Mouse (Mus musculus): ENCODE results near the gene Filip1. TPM values are rescaled to one million over a fixed set of nuclear protein-coding genes. Genes with fewer than 3 reads are reported as not detected.

Filip1 gene
- polyA plus RNA-seq, 1 experiment from 2014 or later: 5.9 TPM

- no peaks in the 10 kb centered on the region for H3K36me3 ChIP-seq (ENCODE audit: insufficient read depth, low read length)
- no peak overlapping the region for H3K4me3 ChIP-seq (replicated peaks; ENCODE audit: low read depth, low read length)
- no peak for ATAC-seq (replicated peaks; ENCODE audit: low FRiP score, low read depth)
- no peaks in the 10 kb centered on the region for H3K4me1 ChIP-seq (replicated peaks; ENCODE audit: insufficient read depth, low read length)
- no peak overlapping the region for H3K4me2 ChIP-seq (ENCODE audit: low read length)
- DNase-seq (ENCODE audit: low spot score): no peak
- 77% methylated on average over 1 of the region's 1 CpGs for WGBS
- H3K27ac ChIP-seq: no peak overlapping the region
- no peaks in the 10 kb centered on the region for H3K27me3 ChIP-seq (ENCODE audit: insufficient read depth, low read length)
- TF ChIP-seq CTCF (IDR thresholded peaks at IDR 0.05; ENCODE audit: low read depth): no peak
- no peaks in the 10 kb centered on the region for H3K9me3 ChIP-seq (replicated peaks; ENCODE audit: low read length)
- H3K9ac ChIP-seq (ENCODE audit: low read depth, low read length): no peak overlapping the region
Measured at GRCm38 (mm10) chr9:79989703-79990102, 22.9 kb downstream of the Filip1 start.

DNA sequence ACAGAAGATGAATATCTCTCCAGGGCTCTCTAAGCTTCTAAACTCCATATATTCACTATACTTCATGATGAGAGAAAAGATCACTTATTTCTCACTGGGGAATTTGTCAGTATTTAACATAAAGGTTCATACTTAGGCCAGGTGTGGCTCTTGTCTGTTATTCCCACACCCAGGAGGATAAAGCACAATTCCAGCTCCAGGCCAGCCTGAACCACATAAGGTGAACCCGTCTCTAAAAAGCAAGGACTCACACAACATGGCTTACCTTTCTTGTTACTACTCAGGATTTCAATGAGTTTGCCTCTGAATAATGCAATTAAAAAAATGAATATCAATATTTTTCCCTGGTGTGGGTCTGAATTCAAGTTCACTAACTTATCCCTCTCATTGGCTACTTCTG is 23.6 kb downstream of the Filip1 start:
- TF ChIP-seq CTCF (IDR thresholded peaks at IDR 0.05; ENCODE audit: low read depth): no peak
- Histone ChIP-seq H3K27ac (no peak overlapping the region), H3K4me2 (ENCODE audit: low read length) (no peak overlapping the region), H3K27me3 (ENCODE audit: insufficient read depth, low read length) (no peaks in the 10 kb centered on the region), H3K36me3 (ENCODE audit: insufficient read depth, low read length) (no peaks in the 10 kb centered on the region), H3K4me3 (replicated peaks; ENCODE audit: low read depth, low read length) (no peak overlapping the region), H3K9ac (ENCODE audit: low read depth, low read length) (no peak overlapping the region), H3K9me3 (replicated peaks; ENCODE audit: low read length) (no peaks in the 10 kb centered on the region), H3K4me1 (replicated peaks; ENCODE audit: insufficient read depth, low read length) (no peaks in the 10 kb centered on the region)
- no peak for DNase-seq (ENCODE audit: low spot score)
- WGBS: 91% methylated on average over 1 of the region's 1 CpGs
- ATAC-seq (replicated peaks; ENCODE audit: low FRiP score, low read depth): no peak

DNA sequence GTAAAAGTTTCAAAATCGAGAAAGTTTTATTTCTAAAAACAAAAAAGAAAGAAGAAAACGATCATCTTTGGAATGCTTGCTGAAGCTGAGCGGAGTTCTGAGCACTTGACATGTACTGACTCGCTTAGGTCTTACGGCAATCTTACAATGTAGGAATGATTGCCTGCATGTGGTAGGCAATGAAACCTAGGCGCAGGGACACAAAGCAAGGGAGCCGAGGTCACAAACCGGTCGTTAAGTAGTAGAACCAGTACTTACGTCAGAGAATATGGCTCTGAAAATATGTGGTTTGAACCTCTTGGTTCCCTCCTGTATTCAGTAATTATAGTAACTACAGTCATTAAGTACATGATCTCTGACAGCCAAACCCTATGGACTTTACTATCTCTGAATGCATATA is 29.4 kb downstream of the Filip1 start:
- ATAC-seq (replicated peaks; ENCODE audit: low FRiP score, low read depth) (no peak), DNase-seq (ENCODE audit: low spot score) (no peak)
- TF ChIP-seq CTCF (IDR thresholded peaks at IDR 0.05; ENCODE audit: low read depth): no peak
- H3K4me2 ChIP-seq (ENCODE audit: low read length): no peak overlapping the region
- WGBS: 85% methylated on average over 10 of the region's 10 CpGs
- no peaks in the 10 kb centered on the region for H3K9me3 ChIP-seq (replicated peaks; ENCODE audit: low read length)
- no peak overlapping the region for H3K9ac ChIP-seq (ENCODE audit: low read depth, low read length)
- no peaks in the 10 kb centered on the region for H3K27me3 ChIP-seq (ENCODE audit: insufficient read depth, low read length)
- H3K36me3 ChIP-seq (ENCODE audit: insufficient read depth, low read length): no peaks in the 10 kb centered on the region
- H3K4me1 ChIP-seq (replicated peaks; ENCODE audit: insufficient read depth, low read length): no peaks in the 10 kb centered on the region
- no peak overlapping the region for H3K4me3 ChIP-seq (replicated peaks; ENCODE audit: low read depth, low read length)
- H3K27ac ChIP-seq: no peak overlapping the region

DNA sequence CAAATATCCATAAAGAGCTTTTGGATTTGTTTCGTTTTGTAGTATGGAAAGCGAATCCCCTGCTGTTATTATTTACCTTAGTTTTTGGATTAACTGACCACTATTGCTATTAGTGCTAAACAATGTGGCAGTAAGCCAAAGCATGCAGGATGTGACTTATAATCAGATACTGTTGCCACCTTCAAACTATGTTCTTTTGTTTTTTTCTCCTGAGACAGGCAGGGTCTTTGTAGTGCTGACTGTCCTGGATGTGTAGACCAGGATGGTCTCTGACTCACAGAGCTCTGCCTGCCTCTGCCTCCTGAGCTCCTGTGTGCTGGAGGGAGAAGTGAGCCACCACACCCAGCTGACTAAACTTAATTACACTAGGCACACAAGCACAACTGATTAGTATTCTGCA is 33.4 kb downstream of the Filip1 start:
- no peak for ATAC-seq (replicated peaks; ENCODE audit: low FRiP score, low read depth)
- no peak overlapping the region for H3K9ac ChIP-seq (ENCODE audit: low read depth, low read length)
- no peak overlapping the region for H3K4me2 ChIP-seq (ENCODE audit: low read length)
- TF ChIP-seq CTCF (IDR thresholded peaks at IDR 0.05; ENCODE audit: low read depth): no peak
- no peaks in the 10 kb centered on the region for H3K27me3 ChIP-seq (ENCODE audit: insufficient read depth, low read length)
- H3K4me1 ChIP-seq (replicated peaks; ENCODE audit: insufficient read depth, low read length): no peaks in the 10 kb centered on the region
- no peak overlapping the region for H3K27ac ChIP-seq
- DNase-seq (ENCODE audit: low spot score): no peak
- 89% methylated on average over 2 of the region's 2 CpGs for WGBS
- H3K9me3 ChIP-seq (replicated peaks; ENCODE audit: low read length): no peaks in the 10 kb centered on the region
- H3K36me3 ChIP-seq (ENCODE audit: insufficient read depth, low read length): no peaks in the 10 kb centered on the region
- H3K4me3 ChIP-seq (replicated peaks; ENCODE audit: low read depth, low read length): no peak overlapping the region

GRCm38 (mm10) chr9:79978228-79979024 is 34.2 kb downstream of the Filip1 start:
- no peak for DNase-seq (ENCODE audit: low spot score)
- peak overlapping the region; percentile 33; the same call in 1 of the 2 replicates for H3K4me3 ChIP-seq (replicated peaks; ENCODE audit: low read depth, low read length)
- peak overlapping the region; percentile 58 for H3K27ac ChIP-seq
- no peaks in the 10 kb centered on the region for H3K27me3 ChIP-seq (ENCODE audit: insufficient read depth, low read length)
- no peak for TF ChIP-seq CTCF (IDR thresholded peaks at IDR 0.05; ENCODE audit: low read depth)
- H3K9me3 ChIP-seq (replicated peaks; ENCODE audit: low read length): no peaks in the 10 kb centered on the region
- WGBS: 60% methylated on average over 12 of the region's 12 CpGs
- H3K4me2 ChIP-seq (ENCODE audit: low read length): peak overlapping the region; percentile 61
- H3K36me3 ChIP-seq (ENCODE audit: insufficient read depth, low read length): no peaks in the 10 kb centered on the region
- no peak for ATAC-seq (replicated peaks; ENCODE audit: low FRiP score, low read depth)
- H3K4me1 ChIP-seq (replicated peaks; ENCODE audit: insufficient read depth, low read length): no peaks in the 10 kb centered on the region
- no peak overlapping the region for H3K9ac ChIP-seq (ENCODE audit: low read depth, low read length)

- Histone ChIP-seq H3K4me2 (ENCODE audit: low read length) (peak overlapping the region; percentile 61), H3K4me3 (replicated peaks; ENCODE audit: low read depth, low read length) (peak overlapping the region; percentile 33), H3K4me1 (replicated peaks; ENCODE audit: insufficient read depth, low read length) (no peaks in the 10 kb centered on the region), H3K9ac (ENCODE audit: low read depth, low read length) (peak overlapping the region; percentile 41; the same call in 1 of the 2 replicates), H3K36me3 (ENCODE audit: insufficient read depth, low read length) (no peaks in the 10 kb centered on the region), H3K27ac (peak overlapping the region; percentile 58), H3K27me3 (ENCODE audit: insufficient read depth, low read length) (no peaks in the 10 kb centered on the region), H3K9me3 (replicated peaks; ENCODE audit: low read length) (no peaks in the 10 kb centered on the region)
- no peak for TF ChIP-seq CTCF (IDR thresholded peaks at IDR 0.05; ENCODE audit: low read depth)
- 2% methylated on average over 13 of the region's 13 CpGs for WGBS
- DNase-seq (ENCODE audit: low spot score): peak; percentile 76
- peak; percentile 59; the same call in 1 of the 2 replicates for ATAC-seq (replicated peaks; ENCODE audit: low FRiP score, low read depth)
Measured at GRCm38 (mm10) chr9:79977549-79977971, 35.1 kb downstream of the Filip1 start.
